Mouse (Mus musculus) cerebellum, postnatal 25 days (tissue): ENCODE measurements around the gene Rapgef1.
"Not testable (repeated sequence)": the region's sequence is repeated elsewhere in the genome, so short reads cannot be mapped to it uniquely, and the experiment has no call there.

Source experiments
- DNase-seq, 2 experiments: peaks; one replicate each; pipeline ENCODE4 v3.0.0; 2021; ENCODE audit warnings: mixed read lengths in 2 of 2

Rapgef1 gene

DNA sequence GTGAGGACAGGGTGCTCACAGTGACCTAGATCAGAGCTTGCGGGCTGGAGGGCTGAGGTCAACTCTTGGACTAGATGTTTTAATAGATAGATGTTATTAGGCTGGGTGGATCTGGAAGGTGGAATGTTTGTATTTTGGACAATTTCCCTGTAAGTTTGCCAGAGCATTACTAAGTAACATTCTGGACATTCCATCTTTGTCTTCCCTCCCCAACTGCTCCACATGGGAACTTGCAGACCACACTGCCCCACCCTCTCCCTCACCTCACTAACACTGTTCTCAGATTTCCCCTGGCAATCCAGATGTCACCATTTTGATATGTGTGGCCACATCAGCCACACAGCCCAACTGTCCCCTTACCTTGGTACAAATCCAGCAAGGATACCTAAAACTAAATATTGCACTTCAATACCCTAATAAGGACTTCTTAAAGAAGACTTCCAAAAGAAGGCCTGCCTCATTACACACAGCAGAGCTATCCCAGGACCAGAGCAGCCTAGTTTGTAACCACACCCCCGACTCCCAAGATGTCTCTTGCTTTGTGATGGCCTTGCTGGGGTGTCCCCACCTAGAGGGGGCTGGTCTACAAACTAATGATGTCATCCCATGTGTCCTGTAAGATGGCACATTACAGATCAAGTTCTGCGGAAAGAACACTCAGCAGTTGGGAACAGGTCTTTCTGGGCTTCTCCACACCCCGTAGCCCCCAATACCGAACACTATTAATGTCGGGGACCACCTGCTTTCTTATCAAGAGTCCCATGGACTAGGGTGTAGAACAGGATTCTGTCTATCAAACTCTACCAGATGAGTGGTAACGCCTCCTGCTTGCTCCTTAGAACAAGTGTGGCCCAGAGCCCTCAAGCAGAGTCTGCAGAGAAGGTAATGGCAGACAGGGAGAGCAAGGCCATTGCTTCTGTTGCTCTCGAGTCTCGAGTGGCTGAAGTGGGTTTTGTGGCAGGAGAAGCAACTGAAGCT, 83.9 kb downstream of the Rapgef1 start:
- no peak for DNase-seq

DNA sequence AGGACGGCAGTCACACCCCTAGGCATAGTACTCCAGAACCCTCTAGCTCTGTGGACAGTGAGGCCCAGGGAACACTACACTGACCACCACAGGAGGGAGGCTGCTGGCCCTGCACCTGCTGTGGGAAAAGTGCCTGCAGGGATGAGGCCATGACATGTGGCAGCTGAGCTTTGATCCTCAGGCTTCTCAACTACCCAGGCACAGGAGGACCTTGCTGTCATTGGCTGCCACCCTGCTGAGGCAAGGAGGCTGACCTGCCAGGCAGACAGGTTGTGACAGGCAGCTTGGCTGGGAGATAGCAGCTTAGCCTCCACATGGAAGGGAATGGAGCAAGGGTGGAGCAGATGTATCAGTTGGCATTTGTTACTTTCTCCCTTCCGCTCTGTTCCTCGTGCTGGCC, 86.0 kb downstream of the Rapgef1 start:
- peak; percentile 91 to 92 for DNase-seq

DNA sequence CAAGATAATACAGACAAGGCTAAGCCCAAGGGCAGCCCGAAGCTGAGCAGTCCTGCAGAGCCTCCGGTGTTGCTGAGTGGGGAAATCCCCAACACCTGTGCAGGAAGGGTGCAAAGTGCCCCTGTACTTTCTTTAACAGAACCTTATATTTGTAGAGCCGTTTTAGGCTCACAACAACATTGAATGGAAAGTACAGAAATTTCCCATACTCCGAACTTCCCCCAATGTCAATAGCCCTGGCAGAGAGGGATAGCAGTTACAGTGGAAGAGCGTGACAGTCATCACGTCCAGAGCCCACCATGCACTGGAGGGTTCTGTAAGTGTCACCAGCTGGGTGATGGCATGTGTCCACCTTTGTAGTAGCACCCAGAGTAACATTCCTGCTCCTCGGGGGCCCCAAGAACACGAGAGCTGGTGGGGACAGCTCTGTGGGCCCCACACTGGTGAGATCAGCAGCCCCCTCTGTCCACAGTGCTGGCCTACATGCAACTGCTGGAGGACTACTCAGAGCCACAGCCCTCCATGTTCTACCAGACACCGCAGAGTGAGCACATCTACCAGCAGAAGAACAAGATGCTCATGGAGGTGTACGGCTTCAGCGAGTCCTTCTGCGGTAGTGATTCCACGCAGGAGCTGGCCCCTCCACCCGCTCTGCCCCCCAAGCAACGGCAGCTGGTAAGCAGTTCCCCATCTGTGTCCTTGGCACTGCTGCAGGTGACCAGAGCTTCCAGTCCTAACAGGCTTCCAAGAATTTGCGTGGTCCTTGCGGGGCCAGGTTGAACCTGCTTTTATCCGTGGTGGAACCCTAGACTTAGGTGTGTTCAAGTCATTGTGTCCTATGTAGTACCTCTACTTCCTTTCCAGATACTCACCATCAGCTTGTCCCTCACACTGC, 87.5 kb downstream of the Rapgef1 start:
- peak; percentile 73 to 77 for DNase-seq

DNA sequence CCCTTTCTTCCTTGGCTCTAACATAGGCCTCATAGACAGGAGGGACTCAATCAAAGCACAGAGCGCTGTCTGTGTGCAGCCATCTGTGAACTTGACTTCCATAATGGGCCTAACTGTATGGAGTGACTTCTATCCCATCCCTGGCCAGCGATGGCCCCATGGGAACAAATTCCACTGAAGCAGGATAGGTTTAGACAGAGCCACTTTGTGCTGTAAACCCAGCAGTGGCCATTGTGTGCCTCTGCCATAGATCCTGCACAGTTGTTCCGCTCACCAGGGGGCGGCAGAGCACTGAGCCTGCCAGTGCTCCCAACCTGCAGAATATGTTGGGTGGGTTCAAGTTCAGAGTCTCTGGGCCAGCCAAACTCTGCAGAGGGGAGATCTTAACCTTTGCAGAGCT, 88.2 kb downstream of the Rapgef1 start:
- peak; percentile 57 to 63 for DNase-seq

DNA sequence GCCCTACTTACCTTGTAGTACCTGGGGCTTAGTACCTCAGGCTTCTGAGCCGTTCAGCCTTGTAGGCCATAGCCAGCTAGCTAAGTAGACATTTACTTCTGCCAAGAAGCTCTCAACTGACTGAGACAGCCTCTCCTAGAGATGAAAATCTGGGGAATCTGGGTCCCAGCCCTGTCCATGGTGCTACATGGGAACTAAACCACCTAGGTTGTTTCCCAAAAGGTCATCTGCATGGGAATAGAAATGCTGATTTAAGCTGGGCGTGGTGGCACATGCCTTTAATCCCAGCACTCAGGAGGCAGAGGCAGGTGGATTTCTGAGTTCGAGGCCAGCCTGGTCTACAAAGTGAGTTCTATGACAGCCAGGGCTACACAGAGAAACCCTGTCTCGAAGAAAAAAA, 88.7 kb downstream of the Rapgef1 start:
- DNase-seq, result not testable (repeated sequence)

DNA sequence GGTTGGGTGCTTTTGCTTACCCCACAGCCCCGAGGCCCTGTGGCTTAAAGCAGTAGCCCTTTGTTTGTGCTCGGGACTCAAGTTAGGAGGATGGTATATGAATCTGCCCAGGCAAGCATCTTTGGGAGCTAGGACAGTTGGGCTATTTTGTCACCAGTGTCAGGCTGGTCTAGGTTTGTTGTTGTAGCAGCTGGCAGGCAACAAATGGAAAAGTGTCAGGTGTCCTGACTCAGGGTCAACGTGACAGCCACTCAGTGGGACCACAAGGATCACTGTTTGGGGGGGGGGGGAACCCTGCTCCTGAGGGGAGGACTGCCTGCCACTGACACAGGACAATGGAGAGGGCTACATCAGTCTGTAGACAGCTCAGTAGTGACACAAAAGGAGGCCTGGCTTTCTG, 91.5 kb downstream of the Rapgef1 start:
- DNase-seq, result no peak

DNA sequence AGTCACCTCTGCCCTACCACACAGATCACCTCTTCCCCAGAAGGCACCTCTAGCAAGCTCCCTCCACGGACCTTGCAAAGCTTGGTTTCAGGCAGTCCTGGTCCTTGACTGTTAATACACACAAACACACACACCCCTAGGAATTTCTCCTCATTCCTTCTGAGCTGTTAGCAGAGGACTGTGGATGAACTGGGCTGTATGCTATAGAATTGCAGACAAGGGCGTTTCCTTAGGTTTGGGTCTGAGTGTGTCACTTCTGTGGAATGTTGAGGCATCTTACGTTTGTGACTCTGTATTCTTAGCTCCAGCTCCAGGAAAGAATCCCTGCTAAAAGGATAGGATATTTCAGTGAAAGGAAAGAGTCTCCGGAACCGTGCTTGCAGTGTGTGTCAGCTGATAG, 92.4 kb downstream of the Rapgef1 start:
- DNase-seq, result no peak

DNA sequence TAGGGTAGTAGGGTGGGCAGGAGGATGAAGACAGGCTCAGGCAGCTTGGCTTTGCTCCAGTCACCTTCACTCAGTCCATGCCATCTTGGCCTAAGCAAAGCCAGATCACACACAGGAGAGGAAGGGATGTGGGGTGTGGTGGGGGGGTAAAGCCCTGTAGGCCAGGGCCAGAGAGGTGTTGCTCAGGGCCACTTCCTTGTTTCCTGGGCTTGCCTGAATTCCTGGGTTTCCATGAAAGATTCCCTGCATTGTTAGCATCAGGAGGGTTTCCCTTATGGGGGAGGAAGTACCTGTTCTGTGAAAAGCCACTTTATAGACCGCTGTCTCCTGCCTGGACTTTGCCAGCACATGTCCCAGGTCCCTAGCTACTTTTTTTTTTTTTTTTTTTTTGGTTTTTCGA, 94.0 kb downstream of the Rapgef1 start:
- DNase-seq, result no peak

DNA sequence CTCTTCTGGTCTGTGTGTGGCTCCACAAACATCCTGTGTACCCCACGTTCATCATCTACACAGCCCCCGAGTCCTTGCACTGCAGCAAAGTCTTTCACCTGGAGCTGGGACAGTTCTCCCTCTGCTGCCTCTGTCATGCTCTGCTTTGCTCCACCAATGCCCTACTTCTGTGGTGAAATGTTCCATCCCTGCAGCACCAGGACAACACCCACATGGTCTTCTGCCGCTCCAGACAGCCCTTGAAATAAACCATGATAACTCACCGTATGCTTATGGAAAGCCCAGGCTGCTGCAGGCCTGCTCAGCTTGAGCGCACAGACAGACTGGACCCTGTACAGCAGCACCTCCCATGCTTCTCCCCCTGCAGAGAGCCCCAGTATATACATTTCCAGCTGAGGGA, 94.6 kb downstream of the Rapgef1 start:
- DNase-seq, result no peak

DNA sequence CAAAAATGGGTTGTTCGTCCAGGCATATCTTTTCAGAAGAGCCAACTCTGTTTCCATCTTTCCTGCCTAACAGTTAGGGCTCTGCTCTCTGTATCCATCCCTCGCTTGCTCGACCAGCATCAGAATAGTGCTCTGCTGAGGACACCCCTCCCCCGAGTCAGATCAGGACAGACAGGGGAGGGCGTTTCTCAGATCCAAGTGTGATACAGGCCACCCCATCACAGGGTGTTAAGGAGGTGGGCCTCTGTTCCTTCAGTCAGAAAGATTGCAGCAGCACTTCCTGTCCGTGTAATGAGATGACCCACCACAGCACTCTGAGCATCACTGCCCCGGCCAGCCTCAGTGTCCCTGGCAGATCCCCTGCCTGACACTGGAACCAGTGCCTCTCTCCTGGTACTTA, 96.6 kb downstream of the Rapgef1 start:
- no peak for DNase-seq

DNA sequence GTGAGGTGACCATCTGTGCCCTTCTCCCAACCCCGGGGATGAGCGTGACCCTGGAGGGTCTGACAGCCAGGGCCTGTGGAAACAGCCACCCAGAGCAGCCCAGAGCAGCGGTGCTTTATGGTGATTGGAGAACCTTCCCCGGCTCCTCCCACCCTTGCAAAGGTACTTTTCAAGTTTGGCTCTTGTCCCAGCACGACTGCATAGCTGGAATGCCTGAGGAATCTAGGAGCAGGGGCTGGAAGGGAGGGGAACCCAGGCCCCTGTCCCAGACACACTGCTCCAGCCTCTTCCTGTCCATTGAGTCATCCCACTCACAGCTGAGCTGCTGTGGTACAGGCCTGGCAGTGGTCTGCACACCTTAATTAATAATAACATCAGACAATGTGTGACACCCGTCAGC, 97.2 kb downstream of the Rapgef1 start:
- no peak for DNase-seq

DNA sequence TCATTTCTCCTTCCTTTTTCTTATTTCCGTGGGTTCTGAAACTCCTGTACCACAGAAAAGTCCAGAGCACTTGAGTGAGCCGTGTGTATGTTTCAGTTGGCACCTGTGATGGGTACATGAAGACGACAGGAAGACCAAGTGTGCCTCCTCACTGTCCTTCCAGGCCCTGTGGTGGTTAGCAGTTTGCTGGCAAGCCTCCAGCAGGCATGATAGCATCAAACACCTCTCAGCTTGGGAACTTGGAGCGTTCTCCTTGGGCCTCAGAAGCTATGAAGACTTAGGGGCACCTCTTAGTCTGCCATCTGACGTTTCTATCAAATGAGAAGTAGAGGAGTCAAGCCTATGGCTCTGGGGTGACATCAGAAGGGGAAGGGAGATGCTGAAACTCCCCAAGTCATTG, 99.1 kb downstream of the Rapgef1 start:
- DNase-seq, result peak in 1 of 2 experiments; percentile 45

DNA sequence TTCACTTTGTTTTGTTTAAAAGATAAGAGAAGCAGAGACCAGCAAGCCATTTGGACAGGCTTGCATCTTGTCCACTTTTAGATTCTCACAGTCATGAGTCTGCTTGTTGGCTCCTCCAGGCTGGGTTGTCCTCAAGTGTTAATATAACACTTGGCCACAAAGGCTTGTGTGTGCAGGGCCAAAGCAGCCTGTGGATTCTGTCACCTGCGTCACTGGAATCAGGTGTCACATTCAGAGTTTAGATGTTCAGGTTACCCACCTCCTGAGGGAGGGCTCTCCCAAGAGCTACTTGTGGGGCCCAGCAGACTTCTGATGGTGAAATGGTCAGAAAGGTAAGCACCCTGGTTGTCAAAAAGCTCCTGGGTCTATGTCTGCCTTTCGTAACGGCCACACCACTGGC, 103.6 kb downstream of the Rapgef1 start:
- DNase-seq, result no peak

DNA sequence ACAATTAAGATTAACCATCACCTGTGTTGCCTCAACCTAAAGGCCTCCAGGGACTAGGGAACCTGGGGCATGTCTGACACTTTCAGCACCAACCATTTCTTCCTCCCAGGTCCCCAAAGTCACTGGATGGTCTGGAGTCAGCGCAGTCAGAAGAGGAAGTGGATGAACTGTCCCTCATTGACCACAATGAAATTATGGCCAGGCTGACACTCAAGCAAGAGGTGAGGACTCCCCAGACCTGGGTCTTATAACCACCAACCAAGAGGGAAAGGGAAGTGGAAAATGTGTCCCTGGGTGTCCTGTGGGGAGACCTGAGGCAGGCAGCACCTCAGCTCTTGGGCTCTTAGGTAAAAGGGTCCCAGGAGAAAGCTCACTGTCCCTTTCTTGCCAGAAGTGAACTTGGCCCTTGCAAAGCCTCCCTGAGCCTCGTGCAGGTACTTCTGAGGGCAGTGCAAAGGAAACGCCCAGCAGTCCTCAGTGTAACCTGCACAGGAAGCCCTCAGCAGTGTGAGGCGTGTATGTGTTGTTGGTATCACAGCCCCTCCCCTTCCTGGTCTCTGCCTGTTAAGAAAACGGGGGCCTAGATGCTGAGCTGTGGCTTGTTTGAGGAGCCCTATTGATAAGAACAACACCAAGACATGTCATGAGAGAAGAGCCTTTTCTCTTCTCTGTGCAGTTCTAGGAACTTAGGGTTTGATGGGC, 105.3 kb downstream of the Rapgef1 start:
- no peak for DNase-seq

DNA sequence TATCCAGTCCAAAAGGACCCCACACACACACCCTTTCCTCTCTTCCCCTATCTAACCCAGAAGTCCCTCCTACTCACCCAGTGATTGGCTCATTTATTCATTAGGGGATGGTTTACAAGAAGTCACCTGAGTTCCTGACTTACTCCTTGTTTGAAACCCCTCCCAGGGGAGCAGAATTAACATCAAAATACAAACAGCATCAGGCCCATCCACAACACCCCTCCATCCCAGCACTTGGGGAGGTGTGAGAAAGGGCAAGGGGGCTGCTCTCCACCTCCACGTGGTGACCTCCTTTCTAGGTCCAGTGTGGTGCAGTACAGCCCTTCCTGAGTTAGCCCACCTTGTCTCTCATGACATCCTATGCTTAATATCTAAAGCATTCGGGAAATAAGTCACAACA, 110.0 kb downstream of the Rapgef1 start:
- no peak for DNase-seq

DNA sequence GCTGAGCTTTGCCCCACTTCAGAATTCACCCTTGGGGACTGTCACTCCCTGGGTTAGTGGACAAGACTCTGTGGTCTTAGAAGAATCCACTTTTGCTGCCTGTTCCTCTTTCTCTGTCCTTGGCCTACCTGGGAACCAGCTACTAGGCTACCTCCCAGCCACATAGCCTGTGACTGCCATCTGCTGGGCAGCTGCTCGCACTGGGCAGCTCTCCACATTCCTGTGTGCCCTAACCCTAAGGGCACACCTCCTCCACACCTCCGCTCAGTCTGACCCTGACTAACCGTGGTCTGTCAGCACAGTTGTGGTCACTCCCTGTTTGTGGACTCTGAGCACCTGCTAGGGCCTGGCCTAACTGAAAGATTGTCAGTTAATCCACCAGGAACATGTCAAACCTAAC, 112.0 kb downstream of the Rapgef1 start:
- peak; percentile 66 to 80 for DNase-seq

DNA sequence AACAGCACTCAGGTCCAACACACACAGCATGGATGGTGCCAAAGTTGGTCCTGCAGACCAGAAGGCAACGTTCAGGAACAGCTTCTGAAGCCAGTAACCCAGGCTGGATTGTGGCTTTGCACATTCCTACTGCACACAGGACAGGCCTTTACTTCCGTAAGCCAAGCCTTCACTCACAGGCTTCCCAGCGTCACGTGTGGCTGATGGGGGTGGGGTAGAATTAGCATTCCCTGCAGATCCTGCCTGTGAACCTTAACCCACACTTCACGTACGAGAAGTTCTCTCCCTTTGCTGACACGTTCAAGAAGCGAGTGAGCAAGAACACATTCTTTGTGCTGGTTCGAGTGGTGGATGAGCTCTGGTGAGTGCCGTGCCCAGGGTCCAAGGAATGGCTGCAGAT, 113.0 kb downstream of the Rapgef1 start:
- DNase-seq, result peak in 1 of 2 experiments; percentile 2

DNA sequence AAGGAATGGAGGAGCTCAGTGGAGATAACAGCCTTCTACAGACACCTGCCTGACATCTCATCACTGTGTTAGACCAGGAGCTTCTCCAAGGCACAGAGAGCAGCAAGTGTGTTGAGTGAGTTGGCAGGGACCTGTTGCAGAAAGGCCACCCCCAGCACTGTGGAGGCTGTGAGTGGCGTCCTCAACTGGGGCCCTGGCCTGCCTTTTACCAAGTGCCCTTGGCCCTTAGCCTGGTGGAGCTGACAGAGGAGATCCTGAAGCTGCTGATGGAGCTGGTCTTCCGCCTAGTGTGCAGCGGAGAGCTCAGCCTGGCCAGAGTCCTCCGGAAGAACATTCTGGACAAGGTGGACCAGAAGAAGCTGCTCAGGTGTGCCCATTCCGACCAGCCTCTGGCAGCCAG, 113.8 kb downstream of the Rapgef1 start:
- DNase-seq, result peak in 1 of 2 experiments; percentile 11

DNA sequence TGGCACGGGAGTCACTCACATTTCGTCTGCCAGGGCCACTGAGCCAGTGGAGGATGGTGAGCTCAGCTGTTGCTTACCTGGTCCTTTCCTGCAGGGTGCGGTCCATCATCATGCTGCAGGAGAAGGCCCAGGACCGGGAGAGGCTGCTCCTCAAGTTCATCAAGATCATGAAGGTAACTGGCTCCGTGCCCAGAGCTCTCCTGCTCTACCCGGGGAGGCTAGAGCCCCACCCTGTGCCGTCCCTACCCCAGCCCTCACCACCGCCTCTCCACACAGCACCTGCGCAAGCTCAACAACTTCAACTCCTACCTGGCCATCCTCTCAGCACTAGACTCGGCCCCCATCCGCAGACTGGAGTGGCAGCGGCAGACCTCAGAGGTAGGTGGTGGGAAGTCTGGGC, 116.2 kb downstream of the Rapgef1 start:
- DNase-seq, result peak in 1 of 2 experiments; percentile 32

DNA sequence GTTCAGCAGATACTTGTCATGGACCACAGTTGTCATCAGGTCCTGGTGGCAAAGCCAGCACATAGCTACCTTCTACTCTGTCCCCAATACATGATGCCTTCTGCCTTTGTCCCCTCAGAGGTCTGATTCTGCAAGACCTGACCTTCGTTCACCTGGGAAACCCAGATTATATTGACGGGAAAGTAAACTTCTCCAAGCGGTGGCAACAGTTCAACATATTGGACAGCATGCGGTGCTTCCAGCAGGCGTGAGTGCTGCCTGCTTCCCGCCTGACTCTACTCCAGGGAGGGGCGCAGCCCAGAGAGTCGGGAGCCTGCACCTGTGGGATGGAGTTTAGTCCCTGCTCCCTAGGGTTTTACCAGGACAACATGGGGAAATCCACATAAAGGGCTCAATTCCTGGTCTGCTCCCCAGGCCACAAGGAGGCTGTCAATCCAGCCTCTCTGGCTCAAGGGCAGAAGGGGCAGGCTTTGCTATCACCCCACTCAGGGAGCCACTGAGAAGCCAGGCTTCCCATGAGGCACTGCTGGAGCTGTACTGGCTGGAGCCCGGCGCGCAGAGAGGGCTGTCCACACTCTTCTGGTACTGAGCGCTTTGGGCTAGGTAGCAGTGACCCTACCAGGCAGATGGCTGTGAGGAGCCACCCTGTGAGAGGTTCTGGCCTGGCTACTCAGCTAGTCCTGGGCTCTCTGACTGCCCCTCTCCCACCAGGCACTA, 117.8 kb downstream of the Rapgef1 start:
- no peak for DNase-seq

DNA sequence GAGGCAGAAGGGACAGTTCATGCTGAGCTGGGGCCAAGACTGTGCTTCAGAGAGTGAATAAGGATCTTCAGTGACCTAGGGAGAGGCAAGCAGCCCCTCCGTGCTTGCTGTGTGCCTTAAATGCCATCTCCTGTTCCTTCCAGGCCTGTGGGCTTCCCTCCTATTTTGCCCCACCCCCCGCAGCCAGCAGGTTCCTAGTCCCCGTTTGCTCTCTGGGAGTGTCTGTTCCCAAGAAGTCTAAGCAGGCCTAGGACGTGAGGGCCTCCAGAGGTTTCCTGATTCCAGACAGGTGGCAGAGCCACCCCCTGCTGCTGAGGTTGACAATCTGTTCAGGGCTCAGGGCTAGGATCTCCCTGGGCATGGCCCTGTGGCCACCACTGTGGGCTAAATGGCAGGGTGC, 119.3 kb downstream of the Rapgef1 start:
- DNase-seq, result no peak

DNA sequence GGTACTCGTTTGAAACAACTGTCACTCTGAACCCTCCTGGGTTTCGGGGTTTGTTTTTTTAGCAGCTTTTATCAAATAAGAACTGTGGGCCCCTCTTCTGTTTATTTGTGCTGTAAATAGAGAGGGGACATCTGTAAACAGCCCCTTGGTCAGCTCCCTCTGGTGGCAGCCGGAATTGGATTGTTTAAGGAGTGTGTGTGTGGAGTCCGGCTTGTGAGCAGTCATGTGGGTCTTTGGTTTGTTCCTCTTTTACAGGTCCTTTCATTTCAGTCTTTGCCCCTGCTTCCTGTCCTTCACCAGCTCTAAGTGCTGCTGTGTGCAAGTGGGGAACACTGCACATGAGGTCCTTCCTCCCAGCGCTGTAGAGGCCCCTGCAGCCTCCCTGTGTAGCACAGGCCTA, 119.8 kb downstream of the Rapgef1 start:
- no peak for DNase-seq
